Mouse (Mus musculus): ENCODE measurements around the gene Btbd1. TPM values are rescaled to one million over a fixed set of nuclear protein-coding genes. Genes with fewer than 3 reads are reported as not detected.
"Not testable (repeated sequence)": the region's sequence is repeated elsewhere in the genome, so short reads cannot be mapped to it uniquely, and the experiment has no call there.

The Btbd1 gene
- polyA plus RNA-seq, 1 experiment from 2014 or later = 68.4 TPM

GRCm38 (mm10) chr7:81849214-81849613, 20.0 kb upstream of the Btbd1 start:
- no peaks in the 10 kb centered on the region for H3K27me3 ChIP-seq
- no peak overlapping the region for H3K27ac ChIP-seq
- H3K4me1 ChIP-seq = no peaks in the 10 kb centered on the region
- H3K36me3 ChIP-seq = no peaks in the 10 kb centered on the region
- H3K9ac ChIP-seq = no peak overlapping the region
- 79% methylated on average over 5 of the region's 5 CpGs for WGBS
- no peaks in the 10 kb centered on the region for H3K9me3 ChIP-seq
- H3K4me3 ChIP-seq = no peak overlapping the region
- no peak overlapping the region for H3K4me2 ChIP-seq
- no peak for ATAC-seq (ENCODE audit: borderline replicate concordance, extremely low read depth, low FRiP score, low TSS enrichment)

- no peak for ATAC-seq (ENCODE audit: borderline replicate concordance, extremely low read depth, low FRiP score, low TSS enrichment)
- H3K27ac ChIP-seq = no peak overlapping the region
- no peak overlapping the region for H3K4me2 ChIP-seq
- no peaks in the 10 kb centered on the region for H3K36me3 ChIP-seq
- no peaks in the 10 kb centered on the region for H3K4me1 ChIP-seq
- no peak overlapping the region for H3K9ac ChIP-seq
- WGBS = 54% methylated on average over 4 of the region's 4 CpGs
- no peaks in the 10 kb centered on the region for H3K9me3 ChIP-seq
- H3K27me3 ChIP-seq = no peaks in the 10 kb centered on the region
- H3K4me3 ChIP-seq = no peak overlapping the region
These were observed 18.5 kb upstream of the Btbd1 start for GRCm38 (mm10) chr7:81847777-81848176.

GRCm38 (mm10) chr7:81847010-81847409, 17.8 kb upstream of the Btbd1 start:
- H3K36me3 ChIP-seq = no peaks in the 10 kb centered on the region
- H3K27me3 ChIP-seq = no peaks in the 10 kb centered on the region
- no peak overlapping the region for H3K27ac ChIP-seq
- H3K4me2 ChIP-seq = no peak overlapping the region
- no peak for ATAC-seq (ENCODE audit: borderline replicate concordance, extremely low read depth, low FRiP score, low TSS enrichment)
- no peak overlapping the region for H3K9ac ChIP-seq
- WGBS = 31% methylated on average over 8 of the region's 8 CpGs
- no peak overlapping the region for H3K4me3 ChIP-seq
- no peaks in the 10 kb centered on the region for H3K4me1 ChIP-seq
- no peaks in the 10 kb centered on the region for H3K9me3 ChIP-seq

- no peak overlapping the region for H3K4me2 ChIP-seq
- no peak overlapping the region for H3K4me3 ChIP-seq
- H3K27ac ChIP-seq = no peak overlapping the region
- H3K9me3 ChIP-seq = no peaks in the 10 kb centered on the region
- H3K4me1 ChIP-seq = no peaks in the 10 kb centered on the region
- no peaks in the 10 kb centered on the region for H3K27me3 ChIP-seq
- H3K36me3 ChIP-seq = no peaks in the 10 kb centered on the region
- ATAC-seq (ENCODE audit: borderline replicate concordance, extremely low read depth, low FRiP score, low TSS enrichment) = no peak
- 43% methylated on average over 8 of the region's 8 CpGs for WGBS
- no peak overlapping the region for H3K9ac ChIP-seq
These were observed 16.8 kb upstream of the Btbd1 start for GRCm38 (mm10) chr7:81846008-81846407.

- 74% methylated on average over 3 of the region's 3 CpGs for WGBS
These were observed 16.1 kb upstream of the Btbd1 start for GRCm38 (mm10) chr7:81845313-81845712.

DNA sequence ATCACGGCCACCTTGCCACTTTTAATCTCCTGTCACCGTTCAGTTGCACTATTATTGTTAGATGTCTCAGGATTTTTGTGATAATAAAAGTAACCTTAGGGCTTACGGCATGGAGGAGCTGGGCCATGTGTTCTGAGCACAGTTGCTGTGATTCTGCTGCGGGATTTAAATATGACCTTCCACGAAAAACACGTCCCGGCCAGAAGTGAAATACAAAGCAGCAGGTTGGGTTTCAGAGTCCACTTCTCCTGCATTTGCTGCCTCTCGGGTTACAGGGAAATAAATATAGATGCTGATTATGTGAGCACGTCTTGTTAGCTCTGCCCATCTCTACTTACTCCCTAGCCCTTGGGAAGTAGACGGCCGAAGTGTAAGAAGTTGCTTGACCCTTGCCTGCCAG, 15.6 kb upstream of the Btbd1 start:
- Histone ChIP-seq H3K27me3 (no peaks in the 10 kb centered on the region), H3K4me3 (no peak overlapping the region), H3K4me1 (no peaks in the 10 kb centered on the region), H3K9ac (no peak overlapping the region), H3K9me3 (no peaks in the 10 kb centered on the region), H3K36me3 (no peaks in the 10 kb centered on the region), H3K27ac (no peak overlapping the region), H3K4me2 (no peak overlapping the region)
- WGBS = 64% methylated on average over 11 of the region's 11 CpGs
- no peak for ATAC-seq (ENCODE audit: borderline replicate concordance, extremely low read depth, low FRiP score, low TSS enrichment)

More at GRCm38 (mm10) chr7:81845313-81845712, 16.1 kb upstream of the Btbd1 start:
- H3K9me3 ChIP-seq = no peaks in the 10 kb centered on the region
- H3K4me1 ChIP-seq = no peaks in the 10 kb centered on the region
- H3K27me3 ChIP-seq = no peaks in the 10 kb centered on the region
- no peak for ATAC-seq (ENCODE audit: borderline replicate concordance, extremely low read depth, low FRiP score, low TSS enrichment)
- no peaks in the 10 kb centered on the region for H3K36me3 ChIP-seq
- no peak overlapping the region for H3K9ac ChIP-seq
- H3K27ac ChIP-seq = no peak overlapping the region
- H3K4me2 ChIP-seq = no peak overlapping the region
- H3K4me3 ChIP-seq = no peak overlapping the region

DNA sequence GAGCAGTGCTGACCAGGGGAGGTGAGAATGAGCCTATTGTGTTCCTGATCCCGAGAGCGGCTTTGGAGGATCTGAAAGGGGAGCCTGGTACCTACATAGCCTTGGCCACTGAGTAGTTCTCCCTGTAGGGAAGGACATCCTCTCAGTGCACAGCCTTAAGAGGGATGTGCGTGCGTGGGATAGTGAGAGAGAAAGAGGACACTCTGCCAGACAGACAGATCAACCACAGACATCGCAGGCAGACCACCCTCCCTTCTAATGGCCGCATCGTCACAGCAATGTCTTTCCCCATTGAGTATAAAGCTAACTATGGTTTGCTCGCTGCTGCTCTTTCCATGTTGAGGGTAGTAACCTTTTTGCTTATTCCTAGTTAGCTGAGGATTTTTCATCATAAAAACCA, 14.7 kb upstream of the Btbd1 start:
- Histone ChIP-seq H3K27me3 (no peaks in the 10 kb centered on the region), H3K4me3 (no peak overlapping the region), H3K36me3 (no peaks in the 10 kb centered on the region), H3K4me2 (no peak overlapping the region), H3K9me3 (no peaks in the 10 kb centered on the region), H3K27ac (no peak overlapping the region), H3K9ac (no peak overlapping the region), H3K4me1 (no peaks in the 10 kb centered on the region)
- WGBS = 70% methylated on average over 8 of the region's 8 CpGs
- ATAC-seq (ENCODE audit: borderline replicate concordance, extremely low read depth, low FRiP score, low TSS enrichment) = no peak

DNA sequence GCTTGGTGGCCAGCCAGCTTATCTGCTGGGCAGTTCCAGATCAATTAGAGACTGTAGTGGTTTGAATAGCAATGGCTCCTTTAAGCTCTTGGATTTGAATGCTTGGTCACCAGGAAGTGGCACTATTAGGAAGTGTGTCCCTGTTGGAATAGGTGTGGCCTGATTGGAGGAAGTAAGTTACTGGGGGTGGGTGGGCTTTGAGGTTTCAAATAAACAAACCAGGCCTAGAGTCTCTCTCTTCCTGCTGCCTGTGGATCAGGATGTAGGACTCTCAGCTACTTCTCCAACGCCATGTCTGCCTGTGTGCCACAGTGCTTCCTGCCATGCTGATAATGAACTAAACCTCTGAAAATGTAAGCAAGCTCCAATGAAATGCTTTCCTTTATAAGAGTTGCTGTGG, 13.8 kb upstream of the Btbd1 start:
- Histone ChIP-seq H3K27ac (no peak overlapping the region), H3K4me3 (no peak overlapping the region), H3K36me3 (no peaks in the 10 kb centered on the region), H3K4me1 (no peaks in the 10 kb centered on the region), H3K27me3 (no peaks in the 10 kb centered on the region), H3K4me2 (no peak overlapping the region), H3K9me3 (no peaks in the 10 kb centered on the region), H3K9ac (no peak overlapping the region)
- WGBS = 20% methylated on average over 1 of the region's 1 CpGs
- ATAC-seq (ENCODE audit: borderline replicate concordance, extremely low read depth, low FRiP score, low TSS enrichment) = no peak

DNA sequence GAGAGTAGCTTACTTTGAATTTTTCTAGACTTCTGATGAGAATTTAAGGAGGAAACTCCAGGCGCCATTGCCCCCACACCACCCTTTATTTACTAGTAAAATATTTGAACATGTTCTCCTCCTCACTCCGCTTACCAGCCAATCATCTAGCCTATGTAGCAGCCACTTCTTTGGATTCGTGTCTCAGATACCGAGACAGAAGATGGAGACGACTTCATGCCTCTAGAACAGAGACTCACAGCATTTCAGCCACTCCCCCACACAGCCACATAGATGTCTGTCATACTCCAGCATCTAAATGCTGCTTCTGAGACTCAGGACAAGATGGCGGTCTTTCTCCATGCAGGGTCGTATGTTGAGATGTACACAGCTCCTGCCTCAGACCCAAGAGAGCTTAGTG, 12.9 kb upstream of the Btbd1 start:
- Histone ChIP-seq H3K9me3 (no peaks in the 10 kb centered on the region), H3K36me3 (no peaks in the 10 kb centered on the region), H3K27me3 (no peaks in the 10 kb centered on the region), H3K4me3 (no peak overlapping the region), H3K27ac (no peak overlapping the region), H3K4me2 (no peak overlapping the region), H3K4me1 (no peaks in the 10 kb centered on the region), H3K9ac (no peak overlapping the region)
- ATAC-seq (ENCODE audit: borderline replicate concordance, extremely low read depth, low FRiP score, low TSS enrichment) = no peak
- 73% methylated on average over 7 of the region's 7 CpGs for WGBS

DNA sequence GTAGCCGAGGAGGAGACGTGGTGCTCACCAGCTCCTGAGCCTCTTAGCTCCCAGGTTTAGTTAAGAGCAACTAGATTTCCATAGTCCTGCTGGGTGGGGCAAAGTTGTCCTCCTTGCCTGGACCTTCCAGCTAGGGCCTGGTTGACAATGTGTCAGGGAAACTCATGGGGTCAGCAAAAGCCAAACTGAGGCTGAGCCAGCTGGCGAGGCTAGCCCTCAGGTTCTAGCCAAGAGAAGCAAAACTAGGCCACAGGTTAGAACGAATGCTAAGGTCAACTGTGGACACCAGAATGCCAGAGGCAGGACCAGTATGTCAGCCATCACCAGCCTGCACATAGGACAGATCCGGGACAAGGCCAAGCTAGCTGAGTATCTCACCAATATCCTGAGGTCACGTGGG, 12.2 kb upstream of the Btbd1 start:
- ATAC-seq (ENCODE audit: borderline replicate concordance, extremely low read depth, low FRiP score, low TSS enrichment) = no peak
- H3K4me3 ChIP-seq = no peak overlapping the region
- no peaks in the 10 kb centered on the region for H3K27me3 ChIP-seq
- H3K9ac ChIP-seq = no peak overlapping the region
- no peaks in the 10 kb centered on the region for H3K9me3 ChIP-seq
- no peaks in the 10 kb centered on the region for H3K4me1 ChIP-seq
- no peaks in the 10 kb centered on the region for H3K36me3 ChIP-seq
- no peak overlapping the region for H3K4me2 ChIP-seq
- WGBS = 79% methylated on average over 6 of the region's 6 CpGs
- H3K27ac ChIP-seq = no peak overlapping the region

DNA sequence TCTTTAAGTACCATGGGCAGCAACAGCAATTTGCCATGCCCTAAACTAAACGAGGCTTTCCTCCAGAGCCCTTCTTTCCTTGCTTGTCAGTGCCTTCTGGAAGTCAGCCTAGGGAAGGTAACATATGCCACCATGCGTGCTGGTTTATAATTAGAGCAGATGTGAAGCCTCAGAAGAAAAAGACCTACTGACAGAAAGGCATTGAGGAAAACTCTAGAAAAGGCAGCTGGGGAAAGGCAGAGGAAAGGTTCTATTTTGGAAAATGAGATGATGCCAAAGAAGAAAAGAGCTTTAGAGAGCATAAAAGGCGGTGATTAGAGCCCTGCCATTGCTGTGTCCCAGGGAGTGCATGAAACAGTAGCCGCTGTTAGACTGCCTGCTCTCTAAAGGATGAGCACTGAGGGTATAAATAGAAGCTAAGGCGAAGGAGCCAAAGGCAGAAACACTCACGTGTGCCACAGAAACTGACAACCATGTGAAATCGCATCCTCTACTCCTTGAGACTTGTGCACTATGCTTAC, 11.5 kb upstream of the Btbd1 start:
- no peak overlapping the region for H3K9ac ChIP-seq
- no peaks in the 10 kb centered on the region for H3K4me1 ChIP-seq
- no peak overlapping the region for H3K4me2 ChIP-seq
- H3K9me3 ChIP-seq = no peaks in the 10 kb centered on the region
- WGBS = 60% methylated on average over 7 of the region's 7 CpGs
- ATAC-seq (ENCODE audit: borderline replicate concordance, extremely low read depth, low FRiP score, low TSS enrichment) = no peak
- H3K36me3 ChIP-seq = no peaks in the 10 kb centered on the region
- no peak overlapping the region for H3K4me3 ChIP-seq
- no peak overlapping the region for H3K27ac ChIP-seq
- H3K27me3 ChIP-seq = no peaks in the 10 kb centered on the region

- ATAC-seq (ENCODE audit: borderline replicate concordance, extremely low read depth, low FRiP score, low TSS enrichment) = no peak
- Histone ChIP-seq H3K4me2 (no peak overlapping the region), H3K27me3 (no peaks in the 10 kb centered on the region), H3K27ac (no peak overlapping the region), H3K4me1 (no peaks in the 10 kb centered on the region), H3K36me3 (no peaks in the 10 kb centered on the region), H3K9me3 (no peaks in the 10 kb centered on the region), H3K9ac (no peak overlapping the region), H3K4me3 (no peak overlapping the region)
- 43% methylated on average over 6 of the region's 6 CpGs for WGBS
These were observed 10.5 kb upstream of the Btbd1 start for GRCm38 (mm10) chr7:81839746-81840145.

- not testable (repeated sequence) for ATAC-seq (ENCODE audit: borderline replicate concordance, extremely low read depth, low FRiP score, low TSS enrichment); H3K4me2 ChIP-seq; H3K9ac ChIP-seq; H3K27me3 ChIP-seq; H3K9me3 ChIP-seq; H3K27ac ChIP-seq; H3K4me1 ChIP-seq; H3K4me3 ChIP-seq; H3K36me3 ChIP-seq
- 78% methylated on average over 5 of the region's 5 CpGs for WGBS
These were observed 8.5 kb upstream of the Btbd1 start for GRCm38 (mm10) chr7:81837771-81838170.

Data from lung, embryonic 15.5 days (tissue).